Mouse (Mus musculus) Patski (cell line): ENCODE results near the gene Slc13a4. TPM values are rescaled to one million over a fixed set of nuclear protein-coding genes. Genes with fewer than 3 reads are reported as not detected.

Experiments
- ATAC-seq: fragments of 100-300 bp; one replicate; pipeline ENCODE4 v1.8.0; 2021
- CTCF ChIA-PET: fragments of 350-600 bp; sonication (Branson Sonifier 250); formaldehyde crosslinking; loops from one replicate; lab custom pipeline; 2022; ENCODE audit warnings: inconsistent platforms; lab: Charles Lee
- POLR2A ChIA-PET: fragments of 350-600 bp; sonication (Branson Sonifier 250); formaldehyde crosslinking; loops from one replicate; lab custom pipeline; 2022; ENCODE audit warnings: antibody characterized with exemption, inconsistent platforms; lab: Charles Lee
- DNase-seq: peaks from one replicate; pipeline ENCODE4 v3.0.0-alpha.2; 2011; ENCODE audit warnings: low read depth, low spot score
- H3K27me3 ChIP-seq: fragments of 371-371 bp; one replicate; pipeline ENCODE4 v1.5.1; 2021
- CTCF ChIP-seq: fragments of 100-300 bp; IDR thresholded peaks from one replicate; pipeline ENCODE4 v1.5.1; 2021
- in situ Hi-C: fragments of 300-500 bp; cut with MboI; formaldehyde crosslinking; loops from 3 replicates; pipeline ENCODE4 v1.11.1; 2018; ENCODE audit warnings: low pct_unique_long_range_greater_than_20kb, mixed read lengths
- polyA plus RNA-seq: library from polyadenylated mRNA; unstranded; gene quantifications from one replicate; pipeline ENCODE4 v1.2.3, GENCODE M21; 2021

Slc13a4 gene
- polyA plus RNA-seq, 1 experiment from 2014 or later: not detected

DNA sequence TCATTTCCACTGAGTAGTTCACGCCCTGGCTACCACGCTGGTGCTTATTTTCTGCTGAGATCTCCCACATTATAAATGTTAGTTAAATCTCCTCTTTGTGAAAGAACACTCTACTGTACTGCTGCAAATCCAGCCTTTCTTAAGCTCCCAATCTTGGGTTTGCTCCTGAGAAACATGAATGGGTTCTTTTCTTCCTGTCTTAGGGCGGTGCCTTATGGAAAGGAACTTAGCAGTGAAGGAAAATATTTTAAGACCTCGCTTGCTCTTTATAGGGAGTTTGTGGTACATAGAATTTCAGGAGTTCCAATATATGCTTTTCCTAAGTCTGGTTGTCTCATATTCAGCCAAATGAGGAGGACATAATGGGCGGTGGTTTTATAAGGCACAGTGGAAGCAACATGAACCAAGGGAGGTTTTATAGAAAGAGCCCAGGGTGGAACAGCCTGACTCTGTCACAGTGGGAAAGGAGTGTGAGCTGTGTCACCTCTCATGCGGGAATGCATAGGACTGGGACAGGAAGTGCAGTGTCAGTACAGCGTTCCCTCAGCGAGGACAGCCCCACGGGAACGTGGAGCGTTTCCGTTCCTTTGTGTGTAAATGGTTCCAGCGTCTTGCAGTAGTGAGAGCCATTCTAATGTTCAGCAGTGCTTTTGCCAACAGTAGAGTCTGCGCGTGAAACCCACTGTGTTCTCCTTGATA, 42.2 kb downstream of the Slc13a4 start:
- ChIA-PET CTCF (no interaction called here), POLR2A (no interaction called here)
- ATAC-seq (no peak), DNase-seq (no peak)
- no peak for TF ChIP-seq CTCF
- no peaks in the 10 kb centered on the region for H3K27me3 ChIP-seq
- in situ Hi-C loops: no loop called here

DNA sequence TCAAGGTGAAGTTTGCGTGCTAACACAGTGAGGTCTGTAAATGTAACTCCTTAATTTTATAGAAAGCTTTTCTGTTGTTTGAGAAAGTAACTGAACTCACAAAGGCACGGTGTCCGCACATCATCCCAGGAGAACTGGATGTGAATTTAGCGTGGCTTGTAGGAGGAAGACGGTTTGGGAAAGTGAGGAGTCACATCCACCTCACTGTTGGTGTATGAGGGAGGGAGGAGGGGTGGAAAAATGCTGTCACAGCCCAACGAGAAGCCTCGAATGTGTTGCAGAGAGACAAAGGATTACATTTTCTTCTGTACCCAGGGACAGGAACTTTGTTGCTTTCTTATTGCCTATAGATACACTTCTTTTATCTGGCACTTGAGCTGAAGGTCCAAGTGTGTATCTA, 47.4 kb downstream of the Slc13a4 start:
- ATAC-seq: no peak
- CTCF ChIA-PET: interaction anchor here (0.8 to 1.6 kb wide), 3 partner anchors 8 to 12 kb away, joined by 3 to 6 read pairs (median 3); no protein-coding TSS in a partner anchor
- POLR2A ChIA-PET: interaction anchor here (0.6 kb wide), 1 partner anchor 9 kb away, joined by 3 read pairs; no protein-coding TSS in a partner anchor
- DNase-seq: no peak
- in situ Hi-C loops: no loop called here
- no peak for TF ChIP-seq CTCF
- H3K27me3 ChIP-seq: no peaks in the 10 kb centered on the region

DNA sequence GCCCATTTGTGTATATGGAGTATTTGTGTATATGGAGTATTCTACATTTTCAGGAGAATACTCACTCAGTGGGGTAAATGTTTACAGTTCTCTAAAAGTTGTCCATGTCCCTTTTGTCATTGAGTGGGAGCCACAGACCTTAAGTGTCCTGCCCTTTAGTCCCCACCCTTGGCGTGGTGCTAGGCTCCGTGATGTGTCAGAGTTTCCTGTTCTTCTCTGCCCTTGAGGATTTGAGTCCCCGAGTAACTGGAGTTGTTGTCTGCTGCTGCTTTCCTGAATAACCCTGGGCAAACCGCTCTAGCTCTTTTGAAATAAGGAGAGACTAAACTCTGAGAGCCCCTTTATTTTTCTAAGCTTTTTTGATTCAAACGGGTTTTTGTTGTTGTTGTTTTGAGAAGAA, 48.4 kb downstream of the Slc13a4 start:
- POLR2A ChIA-PET: no interaction called here
- in situ Hi-C loops: loop anchor here (10.0 kb wide), 1 partner anchor 115 kb away; no protein-coding TSS in a partner anchor
- DNase-seq (no peak), ATAC-seq (no peak)
- CTCF ChIA-PET: interaction anchor here (0.8 kb wide), 1 partner anchor 9 kb away, joined by 3 read pairs; no protein-coding TSS in a partner anchor
- TF ChIP-seq CTCF: no peak
- H3K27me3 ChIP-seq: no peaks in the 10 kb centered on the region

DNA sequence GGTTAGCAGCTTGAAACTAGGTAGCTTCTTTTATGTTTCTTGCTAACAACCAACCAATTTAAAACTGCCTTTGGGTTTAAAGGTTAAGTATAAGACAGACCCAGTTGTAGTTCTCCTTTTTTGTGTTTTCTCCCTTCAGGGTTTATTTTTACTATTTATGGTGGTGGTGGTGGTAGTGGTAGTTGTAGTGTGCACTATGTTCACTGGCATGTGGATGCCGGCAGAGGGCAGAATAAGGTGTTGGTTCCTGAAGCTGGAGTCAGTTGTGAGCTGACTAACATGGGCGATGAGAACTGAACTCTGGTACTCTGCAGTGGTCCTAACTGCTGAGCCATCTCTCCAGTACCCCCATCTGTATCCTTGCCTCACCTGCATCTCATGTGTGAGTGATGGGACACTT, 49.0 kb downstream of the Slc13a4 start:
- ATAC-seq (no peak), DNase-seq (no peak)
- H3K27me3 ChIP-seq: no peaks in the 10 kb centered on the region
- ChIA-PET POLR2A (no interaction called here), CTCF (interaction anchor here (0.6 kb wide), 1 partner anchor 100 kb away, joined by 3 read pairs; no protein-coding TSS in a partner anchor)
- no peak for TF ChIP-seq CTCF
- in situ Hi-C loops: loop anchor here (10.0 kb wide), 1 partner anchor 116 kb away; no protein-coding TSS in a partner anchor

DNA sequence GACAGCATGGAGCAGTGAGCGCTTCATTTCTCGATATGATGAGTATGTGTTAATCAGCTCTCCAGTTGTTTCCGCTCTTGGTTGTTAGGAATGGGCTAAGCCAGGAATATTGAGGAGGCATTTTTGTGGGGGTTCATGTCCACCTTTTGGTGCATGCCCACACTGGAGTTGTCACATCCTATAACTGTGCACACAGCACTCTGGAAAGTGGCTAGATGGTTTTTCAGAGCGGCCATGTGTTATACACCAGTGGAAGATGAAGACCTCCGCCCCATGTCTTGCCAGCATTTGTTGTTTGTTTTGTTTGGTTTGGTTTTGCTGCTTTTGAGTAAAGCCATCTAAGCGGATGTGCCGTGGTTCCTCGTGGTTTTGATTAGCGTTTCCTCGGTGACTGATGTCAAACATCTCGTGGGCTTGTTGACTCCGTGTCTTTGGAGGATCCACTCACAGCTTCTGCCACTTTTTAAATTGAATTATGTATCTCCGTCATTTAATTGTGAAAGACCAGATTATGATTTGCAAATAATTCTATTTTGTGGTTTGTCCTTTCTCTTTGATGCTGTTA, 50.2 kb downstream of the Slc13a4 start:
- ChIA-PET CTCF (interaction anchor here (1.4 kb wide), 1 partner anchor 59 kb away, joined by 3 read pairs; no protein-coding TSS in a partner anchor), POLR2A (no interaction called here)
- in situ Hi-C loops: loop anchor here (10.0 kb wide), 1 partner anchor 117 kb away; no protein-coding TSS in a partner anchor

DNA sequence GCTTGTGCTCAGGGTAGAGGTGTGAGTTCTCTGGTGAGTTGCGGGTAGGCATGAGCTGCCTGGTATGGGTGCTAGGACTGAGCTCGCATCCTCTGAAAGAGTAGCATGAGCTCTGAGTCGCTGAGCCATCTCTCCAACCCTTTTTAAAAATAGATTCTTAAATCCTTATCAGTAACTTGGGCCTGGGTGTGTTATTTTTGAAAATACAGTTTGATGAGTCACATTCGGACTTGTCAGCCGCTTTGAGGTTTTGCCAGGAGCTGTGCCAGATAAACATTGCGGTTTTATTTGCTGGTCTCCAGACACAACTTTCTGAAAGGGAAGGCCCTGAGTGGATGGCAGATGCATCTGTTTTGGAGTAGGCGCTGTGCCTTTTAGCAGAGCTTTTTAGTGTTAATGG, 51.2 kb downstream of the Slc13a4 start:
- DNase-seq: peak; percentile 68
- ChIA-PET POLR2A (interaction anchor here (0.7 kb wide), 1 partner anchor 281 kb away, joined by 3 read pairs; no protein-coding TSS in a partner anchor), CTCF (interaction anchor here (0.9 to 1.4 kb wide), 3 partner anchors 11 to 123 kb away, joined by 3 to 6 read pairs (median 5); no protein-coding TSS in a partner anchor)
- no peaks in the 10 kb centered on the region for H3K27me3 ChIP-seq
- in situ Hi-C loops: loop anchor here (10.0 kb wide), 1 partner anchor 118 kb away; no protein-coding TSS in a partner anchor
- no peak for TF ChIP-seq CTCF
- no peak for ATAC-seq

More for the DNA sequence above, 50.2 kb downstream of the Slc13a4 start:
- DNase-seq (no peak), ATAC-seq (no peak)
- H3K27me3 ChIP-seq: no peaks in the 10 kb centered on the region
- no peak for TF ChIP-seq CTCF

DNA sequence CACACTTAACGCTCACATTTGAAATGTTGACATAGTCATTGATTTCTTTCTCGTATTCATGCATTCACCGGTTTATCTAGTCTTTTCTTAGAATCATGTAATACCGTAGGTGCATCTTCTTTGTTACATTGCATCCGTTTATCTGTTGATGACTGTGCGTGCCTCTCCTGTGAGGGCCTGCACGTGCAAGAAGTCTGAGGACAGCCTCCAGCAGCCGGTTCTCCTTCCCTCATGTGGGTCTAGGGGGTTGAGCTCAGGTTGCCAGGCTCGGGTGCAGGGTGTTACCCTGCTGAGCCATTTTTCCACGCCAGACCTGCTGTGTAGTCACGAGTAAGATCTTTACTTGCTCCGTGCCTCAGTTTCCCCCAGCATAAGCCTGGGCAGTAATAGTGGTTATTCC, 52.9 kb downstream of the Slc13a4 start:
- CTCF ChIA-PET: interaction anchor here (5.8 kb wide), 1 partner anchor 125 kb away, joined by 30 read pairs; no protein-coding TSS in a partner anchor
- TF ChIP-seq CTCF: no peak
- no peaks in the 10 kb centered on the region for H3K27me3 ChIP-seq
- POLR2A ChIA-PET: interaction anchor here (1.0 kb wide), 1 partner anchor 155 kb away, joined by 3 read pairs; no protein-coding TSS in a partner anchor
- in situ Hi-C loops: loop anchor here (10.0 kb wide), 1 partner anchor 120 kb away; no protein-coding TSS in a partner anchor
- ATAC-seq: no peak
- no peak for DNase-seq

DNA sequence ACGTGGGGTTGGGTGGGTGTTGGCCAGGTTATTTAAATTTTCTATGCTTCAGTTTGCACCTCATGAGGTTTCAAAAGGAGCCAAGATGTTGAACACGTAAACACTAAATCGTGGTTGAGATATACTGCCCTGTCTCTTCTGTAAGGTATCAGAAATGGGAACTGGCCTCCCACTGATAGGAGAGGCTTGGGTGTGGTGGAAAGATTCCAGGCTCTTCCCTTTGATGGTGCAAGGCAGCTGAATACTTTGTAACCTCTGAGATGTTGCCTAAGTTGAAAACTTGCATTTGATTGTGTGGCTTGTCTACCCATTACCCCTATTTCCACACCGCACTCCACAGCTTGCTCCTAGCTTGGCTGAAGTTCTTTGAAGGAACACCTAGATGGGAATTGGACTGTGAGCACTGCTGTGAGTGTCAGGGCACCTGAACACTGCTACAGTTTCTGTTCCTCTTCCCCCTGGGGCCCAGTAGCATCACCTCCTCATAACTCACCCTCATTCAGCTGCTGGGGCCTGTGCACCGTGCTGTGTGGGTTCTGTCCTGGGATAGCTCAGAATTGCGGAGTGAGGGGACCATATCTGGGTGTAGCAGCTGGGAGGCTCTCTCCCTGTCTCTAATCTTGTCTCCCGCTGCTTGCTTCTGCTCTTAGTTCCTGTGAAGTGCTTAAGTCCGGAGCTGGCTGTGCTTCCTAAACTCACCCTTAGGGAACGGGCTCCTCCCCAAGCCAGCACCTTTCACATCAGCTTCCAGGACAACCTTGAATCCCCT, 53.6 kb downstream of the Slc13a4 start:
- ChIA-PET CTCF (interaction anchor here (5.8 kb wide), 1 partner anchor 126 kb away, joined by 30 read pairs; no protein-coding TSS in a partner anchor), POLR2A (interaction anchor here (0.6 to 1.0 kb wide), 2 partner anchors 60 to 154 kb away, joined by 3 to 10 read pairs; no protein-coding TSS in a partner anchor)
- ATAC-seq (no peak), DNase-seq (no peak)
- in situ Hi-C loops: loop anchor here (5.0 to 10.0 kb wide), 2 partner anchors 120 to 313 kb away; no protein-coding TSS in a partner anchor
- TF ChIP-seq CTCF: no peak
- no peaks in the 10 kb centered on the region for H3K27me3 ChIP-seq

DNA sequence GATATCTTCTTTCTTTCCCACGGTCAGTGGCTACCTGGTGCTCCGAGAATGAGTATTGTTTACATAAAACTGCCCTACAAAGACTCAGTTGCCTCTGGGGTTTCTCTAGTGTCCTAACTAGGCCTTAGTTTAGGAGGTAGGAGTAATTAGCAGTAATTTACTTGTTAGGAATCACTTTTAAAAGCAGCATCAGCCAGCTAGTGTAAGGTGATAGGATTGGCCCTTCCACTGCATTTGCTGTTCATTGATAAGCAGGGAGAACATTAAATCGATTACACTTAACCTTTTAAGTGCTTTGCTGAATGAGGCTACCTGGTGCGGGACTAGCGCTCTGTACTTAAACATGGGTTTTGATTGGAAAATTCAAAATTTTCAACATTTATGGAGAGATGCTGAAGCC, 54.5 kb downstream of the Slc13a4 start:
- in situ Hi-C loops: loop anchor here (5.0 to 10.0 kb wide), 2 partner anchors 121 to 314 kb away; no protein-coding TSS in a partner anchor
- no peak for TF ChIP-seq CTCF
- no peaks in the 10 kb centered on the region for H3K27me3 ChIP-seq
- no peak for ATAC-seq
- CTCF ChIA-PET: interaction anchor here (1.5 to 5.8 kb wide), 2 partner anchors 126 to 314 kb away, joined by 4 to 30 read pairs; no protein-coding TSS in a partner anchor
- POLR2A ChIA-PET: no interaction called here
- no peak for DNase-seq
